Mouse (Mus musculus) lung, embryonic 14.5 days (tissue): ENCODE data around the gene Slc11a1. TPM values are rescaled to one million over a fixed set of nuclear protein-coding genes. Genes with fewer than 3 reads are reported as not detected.

Experiments used
- ATAC-seq: fragments of 200-750 bp; cut with Nextera tagmentation; 2 replicates; pipeline ENCODE4 v1.8.0; 2017; ENCODE audit warnings: mild to moderate bottlenecking, moderate TSS enrichment, moderate library complexity; ENCODE audit not compliant: insufficient read depth
- DNase-seq: peaks from one replicate; pipeline ENCODE4 v3.0.0-alpha.2; 2015
- H3K27ac ChIP-seq: fragments of 300-500 bp; sonication (generic); 2 replicates; pipeline ENCODE4 v1.5.1; 2014; ENCODE audit warnings: low read depth, mild to moderate bottlenecking, moderate library complexity
- H3K27me3 ChIP-seq: fragments of 300-500 bp; sonication (generic); 2 replicates; pipeline ENCODE4 v1.6.1; 2014; ENCODE audit warnings: low read length, control low read depth; ENCODE audit not compliant: insufficient read depth
- H3K36me3 ChIP-seq: fragments of 300-500 bp; sonication (generic); 2 replicates; pipeline ENCODE4 v1.6.1; 2014; ENCODE audit warnings: control low read depth; ENCODE audit not compliant: insufficient read depth
- H3K4me1 ChIP-seq: fragments of 300-500 bp; sonication (generic); 2 replicates; pipeline ENCODE4 v1.6.1; 2014; ENCODE audit warnings: antibody characterized with exemption, control low read depth; ENCODE audit not compliant: insufficient read depth
- H3K4me2 ChIP-seq: fragments of 300-500 bp; sonication (generic); 2 replicates; pipeline ENCODE4 v1.6.1; 2014; ENCODE audit warnings: mild to moderate bottlenecking
- H3K4me3 ChIP-seq: fragments of 300-500 bp; sonication (generic); 2 replicates; pipeline ENCODE4 v1.5.1; 2014; ENCODE audit warnings: low read depth, low read length
- H3K9ac ChIP-seq: fragments of 300-500 bp; sonication (generic); 2 replicates; pipeline ENCODE4 v1.6.1; 2014
- H3K9me3 ChIP-seq: fragments of 300-500 bp; sonication (generic); 2 replicates; pipeline ENCODE4 v1.6.1; 2016; ENCODE audit warnings: low read depth, low read length, control low read depth
- CTCF ChIP-seq: IDR thresholded peaks from 2 replicates; pipeline ENCODE4 v1.5.1; 2016; ENCODE audit warnings: antibody characterized with exemption, low read depth
- WGBS: fragments of 180-500 bp; shearing (Covaris S2); extraction: QIAGEN DNeasy Blood & Tissue Kit; methylation state at CpG from one replicate; pipeline ENCODE4 v1.1.7; 2014; 5-methylcytosine and 5-hydroxymethylcytosine counted together
- polyA plus RNA-seq: library from polyadenylated mRNA; unstranded; fragments of >200 nt; fragmentation: Nextera tagmentation; extraction: Ambion mirVana; gene quantifications from 2 replicates; pipeline ENCODE4 v1.2.1, GENCODE M21; 2014

Slc11a1 gene
- polyA plus RNA-seq, 1 experiment from 2014 or later: 3.5 TPM

DNA sequence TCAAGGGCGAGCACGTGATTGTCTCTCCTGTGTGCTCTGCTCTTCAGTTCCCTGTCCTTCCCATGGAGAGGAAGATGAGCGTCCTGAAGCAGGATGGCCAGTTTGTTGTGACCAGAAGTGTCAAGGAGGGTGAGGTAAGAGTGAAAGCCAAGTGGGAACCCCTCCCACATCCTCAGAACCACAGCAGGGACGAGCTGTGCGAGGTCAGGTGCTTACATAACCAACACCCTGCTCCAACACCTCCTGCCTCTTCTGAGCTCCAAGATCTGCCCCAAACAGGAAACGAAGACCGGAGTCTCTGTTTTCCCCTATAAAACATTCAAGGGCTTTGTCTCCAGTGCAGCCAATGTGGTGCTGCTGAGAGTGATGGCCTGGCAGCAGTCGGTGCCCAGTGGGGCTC, 10.7 kb upstream of the Slc11a1 start:
- no peaks in the 10 kb centered on the region for H3K36me3 ChIP-seq
- no peak overlapping the region for H3K27ac ChIP-seq
- H3K4me2 ChIP-seq: no peak overlapping the region
- ATAC-seq (no peak), DNase-seq (no peak)
- no peaks in the 10 kb centered on the region for H3K9me3 ChIP-seq
- TF ChIP-seq CTCF: no peak
- no peaks in the 10 kb centered on the region for H3K27me3 ChIP-seq
- no peak overlapping the region for H3K9ac ChIP-seq
- 57% methylated on average over 8 of the region's 8 CpGs for WGBS
- no peak overlapping the region for H3K4me3 ChIP-seq
- H3K4me1 ChIP-seq: peaks cover 6% of the 10 kb centered on the region; the same call in 1 of the 2 replicates

DNA sequence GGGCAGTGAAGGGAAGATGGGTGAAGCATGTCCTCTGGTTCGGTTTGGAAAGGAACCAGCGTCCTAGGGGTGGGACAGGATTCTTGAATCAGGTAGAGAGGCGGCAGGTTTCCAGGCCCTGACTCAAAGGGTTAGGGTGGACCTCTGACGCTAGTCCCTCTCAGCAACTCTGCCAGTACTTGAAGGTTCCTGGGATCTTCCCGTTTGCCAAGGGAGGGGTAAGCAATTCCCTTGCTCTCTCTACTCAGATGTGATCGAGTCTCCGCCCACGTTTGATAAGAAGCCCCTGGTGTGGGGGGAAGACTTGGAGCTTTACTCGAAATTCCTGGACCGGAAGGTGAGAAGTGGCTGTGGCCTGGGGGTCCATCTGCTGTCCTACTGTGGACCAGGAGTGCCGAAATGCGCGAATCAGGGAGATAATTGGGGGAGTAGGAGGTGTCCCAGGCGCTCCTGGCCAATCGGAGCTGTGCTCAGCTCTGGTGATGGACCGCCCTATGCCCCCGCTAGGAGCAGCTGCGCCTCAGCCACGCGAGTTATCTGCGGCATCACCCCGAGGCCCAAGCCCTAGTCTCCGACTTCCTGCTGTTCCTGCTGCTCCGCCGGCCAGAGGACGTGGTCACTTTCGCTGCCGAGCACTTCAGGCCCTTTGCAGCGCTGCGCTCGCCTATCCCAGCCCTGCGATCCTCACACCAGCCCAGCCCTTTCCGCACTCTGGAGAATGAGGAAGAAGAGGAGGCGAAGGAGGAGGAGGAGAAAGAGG, 6.9 kb upstream of the Slc11a1 start:
- ATAC-seq (peak; percentile 92), DNase-seq (peak; percentile 79)
- Histone ChIP-seq H3K9ac (peak overlapping the region; percentile 44; the same call in 1 of the 2 replicates), H3K4me2 (peak overlapping the region; percentile 67), H3K36me3 (no peaks in the 10 kb centered on the region), H3K4me1 (peaks cover 6% of the 10 kb centered on the region; the same call in 1 of the 2 replicates), H3K27me3 (no peaks in the 10 kb centered on the region), H3K9me3 (no peaks in the 10 kb centered on the region), H3K27ac (no peak overlapping the region), H3K4me3 (peak overlapping the region; percentile 27)
- WGBS: 9% methylated on average over 34 of the region's 34 CpGs
- peak; percentile 42 for TF ChIP-seq CTCF

DNA sequence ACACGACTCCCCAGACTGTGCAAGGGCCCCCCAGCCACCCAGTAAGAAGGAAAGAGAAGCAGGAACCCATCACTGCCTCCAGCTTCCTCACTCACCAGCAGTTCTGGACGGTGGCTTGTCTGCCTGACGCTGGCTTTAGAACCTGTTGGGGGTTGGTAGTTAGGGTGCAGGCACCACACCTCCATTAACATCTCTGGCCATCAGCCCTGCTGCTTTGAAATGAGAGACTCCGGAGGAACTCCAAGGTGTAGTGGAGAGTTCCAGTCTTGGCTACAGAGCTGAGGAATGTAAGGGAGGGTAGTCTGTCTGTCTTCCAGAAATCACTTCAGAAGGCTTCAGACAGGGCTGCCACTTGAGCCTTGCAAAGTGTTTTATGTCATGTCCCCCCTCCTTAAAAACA, 5.0 kb upstream of the Slc11a1 start:
- Histone ChIP-seq H3K9me3 (no peaks in the 10 kb centered on the region), H3K27ac (no peak overlapping the region), H3K36me3 (no peaks in the 10 kb centered on the region), H3K4me2 (no peak overlapping the region), H3K4me3 (no peak overlapping the region), H3K4me1 (peaks cover 6% of the 10 kb centered on the region; the same call in 1 of the 2 replicates), H3K9ac (no peak overlapping the region), H3K27me3 (no peaks in the 10 kb centered on the region)
- ATAC-seq (no peak), DNase-seq (no peak)
- TF ChIP-seq CTCF: no peak
- WGBS: 30% methylated on average over 4 of the region's 4 CpGs

DNA sequence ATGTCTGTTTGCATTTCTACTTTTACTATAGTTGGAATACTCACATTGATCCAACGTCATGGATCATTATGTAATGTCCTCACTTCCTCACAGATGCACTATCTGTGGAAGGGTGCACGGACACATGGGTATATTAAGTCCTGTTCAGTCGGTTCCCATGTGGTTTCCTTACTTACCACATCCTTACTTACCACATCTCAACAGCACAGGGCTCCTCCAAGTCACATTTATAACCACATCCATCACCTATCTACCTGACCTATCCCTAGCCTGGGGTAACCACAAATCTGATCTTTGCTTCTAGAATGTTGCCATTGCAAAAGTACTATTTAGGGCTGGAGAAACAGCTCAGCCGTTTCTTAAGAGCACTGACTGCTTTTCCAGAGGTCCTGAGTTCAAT, 1.6 kb upstream of the Slc11a1 start:
- Histone ChIP-seq H3K4me1 (no peaks in the 10 kb centered on the region), H3K9ac (no peak overlapping the region), H3K27me3 (no peaks in the 10 kb centered on the region), H3K9me3 (no peaks in the 10 kb centered on the region), H3K4me3 (no peak overlapping the region), H3K36me3 (no peaks in the 10 kb centered on the region), H3K4me2 (no peak overlapping the region), H3K27ac (no peak overlapping the region)
- TF ChIP-seq CTCF: no peak
- DNase-seq: no peak
- WGBS: 45% methylated on average over 4 of the region's 4 CpGs
- ATAC-seq: no peak

DNA sequence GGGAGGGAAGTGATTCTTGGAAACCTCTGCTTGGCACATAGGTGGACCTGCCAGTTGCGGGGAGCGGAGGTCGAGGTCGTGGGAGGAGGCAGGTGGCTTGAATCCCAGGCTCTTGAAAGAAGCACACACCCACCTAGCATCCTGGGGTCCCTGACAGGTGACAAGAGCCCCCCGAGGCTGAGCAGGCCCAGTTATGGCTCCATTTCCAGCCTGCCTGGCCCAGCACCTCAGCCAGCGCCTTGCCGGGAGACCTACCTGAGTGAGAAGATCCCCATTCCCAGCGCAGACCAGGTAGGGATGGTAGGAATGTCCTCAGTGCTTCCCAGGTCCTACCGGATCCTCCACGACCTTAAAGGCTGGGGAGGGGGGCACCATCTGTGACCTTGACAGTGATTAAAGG, 566 bp downstream of the Slc11a1 start:
- 74% methylated on average over 10 of the region's 10 CpGs for WGBS
- no peak for ATAC-seq
- Histone ChIP-seq H3K9me3 (no peaks in the 10 kb centered on the region), H3K4me2 (no peak overlapping the region), H3K27me3 (no peaks in the 10 kb centered on the region), H3K4me3 (no peak overlapping the region), H3K36me3 (no peaks in the 10 kb centered on the region), H3K27ac (no peak overlapping the region), H3K4me1 (no peaks in the 10 kb centered on the region), H3K9ac (no peak overlapping the region)
- TF ChIP-seq CTCF: no peak
- DNase-seq: no peak

DNA sequence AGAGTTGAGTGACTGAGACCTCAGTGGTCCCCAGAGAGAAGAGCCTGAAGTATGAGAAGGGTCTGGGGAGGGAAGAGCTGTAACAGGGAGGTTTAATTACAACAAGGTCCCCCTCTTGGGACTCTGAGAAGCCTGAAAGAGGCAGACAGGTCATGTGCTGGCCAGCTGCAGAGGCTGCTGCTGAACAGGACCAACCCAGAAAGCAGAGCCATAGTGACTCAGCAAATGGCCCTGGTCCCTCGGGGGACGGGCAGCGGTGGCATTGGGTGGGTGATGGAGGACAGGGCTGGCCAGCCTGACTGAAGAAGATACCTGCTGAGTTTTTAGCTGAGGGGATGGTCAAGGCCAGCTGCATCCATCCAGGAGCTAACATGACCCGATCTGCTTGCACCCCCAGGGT, 1.4 kb downstream of the Slc11a1 start:
- WGBS: 81% methylated on average over 4 of the region's 4 CpGs
- Histone ChIP-seq H3K36me3 (no peaks in the 10 kb centered on the region), H3K4me2 (no peak overlapping the region), H3K4me1 (no peaks in the 10 kb centered on the region), H3K9ac (no peak overlapping the region), H3K4me3 (no peak overlapping the region), H3K9me3 (no peaks in the 10 kb centered on the region), H3K27me3 (no peaks in the 10 kb centered on the region), H3K27ac (no peak overlapping the region)
- no peak for TF ChIP-seq CTCF
- ATAC-seq (no peak), DNase-seq (no peak)

DNA sequence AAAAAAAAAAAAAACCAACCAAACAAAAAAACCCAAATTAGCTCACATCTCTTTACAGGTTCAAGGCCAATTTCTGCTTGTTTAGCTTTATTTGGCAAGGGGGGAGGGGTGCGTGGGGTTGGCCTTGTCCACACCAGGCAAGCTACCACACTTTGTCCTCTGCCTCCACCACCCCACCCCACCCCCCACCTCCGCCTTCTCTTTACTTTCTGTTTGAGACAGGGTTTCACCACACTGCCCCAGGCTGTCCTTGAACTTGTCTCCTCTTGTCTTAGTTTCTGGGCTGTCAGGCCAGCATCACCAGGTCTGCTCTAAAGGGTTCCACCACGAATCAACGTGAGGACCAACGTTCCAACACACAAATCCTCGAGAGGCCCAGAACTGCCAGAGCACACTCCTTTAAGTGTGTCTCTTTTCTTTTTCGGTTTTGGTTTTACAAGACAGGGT, 4.1 kb downstream of the Slc11a1 start:
- Histone ChIP-seq H3K27me3 (no peaks in the 10 kb centered on the region), H3K4me2 (no peak overlapping the region), H3K9ac (no peak overlapping the region), H3K27ac (no peak overlapping the region), H3K36me3 (no peaks in the 10 kb centered on the region), H3K4me1 (no peaks in the 10 kb centered on the region), H3K9me3 (no peaks in the 10 kb centered on the region), H3K4me3 (no peak overlapping the region)
- no peak for DNase-seq
- ATAC-seq: no peak
- no peak for TF ChIP-seq CTCF
- WGBS: 81% methylated on average over 7 of the region's 7 CpGs

DNA sequence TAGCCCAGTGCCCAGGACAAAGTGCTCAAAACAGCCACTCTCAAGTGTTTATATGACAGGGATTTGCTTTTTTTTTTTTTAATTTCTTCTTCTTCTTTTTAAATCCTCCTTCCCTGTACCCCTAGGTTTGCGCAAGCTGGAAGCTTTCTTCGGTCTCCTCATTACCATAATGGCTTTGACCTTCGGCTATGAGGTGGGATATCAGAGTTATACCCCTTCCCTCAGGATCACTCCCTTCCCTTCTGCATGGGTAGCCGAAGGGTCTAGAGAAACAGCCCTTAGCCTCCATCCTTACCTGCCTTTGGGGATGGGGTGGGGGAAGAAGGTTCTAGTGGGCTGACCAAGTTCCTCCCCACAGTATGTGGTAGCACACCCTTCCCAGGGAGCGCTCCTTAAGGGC, 5.5 kb downstream of the Slc11a1 start:
- ATAC-seq (no peak), DNase-seq (no peak)
- H3K4me3 ChIP-seq: no peak overlapping the region
- no peak overlapping the region for H3K9ac ChIP-seq
- no peaks in the 10 kb centered on the region for H3K27me3 ChIP-seq
- no peaks in the 10 kb centered on the region for H3K36me3 ChIP-seq
- H3K4me1 ChIP-seq: no peaks in the 10 kb centered on the region
- TF ChIP-seq CTCF: no peak
- no peak overlapping the region for H3K27ac ChIP-seq
- no peaks in the 10 kb centered on the region for H3K9me3 ChIP-seq
- WGBS: 48% methylated on average over 5 of the region's 5 CpGs
- H3K4me2 ChIP-seq: no peak overlapping the region
